Mouse (Mus musculus) thymus, adult 2 months (tissue): ENCODE results near the gene Wfdc21. TPM values are rescaled to one million over a fixed set of nuclear protein-coding genes. Genes with fewer than 3 reads are reported as not detected.

Experiments
- DNase-seq: peaks from one replicate; pipeline ENCODE4 v3.0.0; 2021
- H3K27ac ChIP-seq: fragments of 200-500 bp; 2 replicates; pipeline ENCODE4 v1.5.1; 2012; ENCODE audit warnings: low read length, control low read depth; ENCODE audit not compliant: control insufficient read depth, insufficient read depth
- H3K27me3 ChIP-seq: fragments of 200-500 bp; 2 replicates; pipeline ENCODE4 v1.6.1; 2012; ENCODE audit warnings: mild to moderate bottlenecking, low read length, moderate library complexity, mixed read lengths; ENCODE audit not compliant: control insufficient read depth, insufficient read depth
- H3K36me3 ChIP-seq: fragments of 200-500 bp; 2 replicates; pipeline ENCODE4 v1.6.1; 2012; ENCODE audit warnings: mild to moderate bottlenecking, low read length, moderate library complexity; ENCODE audit not compliant: control insufficient read depth, insufficient read depth
- H3K4me1 ChIP-seq: fragments of 200-500 bp; replicated peaks from 2 replicates; pipeline ENCODE4 v1.6.1; 2012; ENCODE audit warnings: low read length; ENCODE audit not compliant: control insufficient read depth, insufficient read depth
- H3K4me3 ChIP-seq: fragments of 200-500 bp; 2 replicates; pipeline ENCODE4 v1.5.1; 2012; ENCODE audit warnings: mild to moderate bottlenecking, low read length, control low read depth, moderate library complexity; ENCODE audit not compliant: control insufficient read depth, insufficient read depth
- CTCF ChIP-seq: fragments of 200-500 bp; IDR thresholded peaks from 2 replicates; pipeline ENCODE4 v1.5.1; 2012; ENCODE audit warnings: mild to moderate bottlenecking, control low read depth, low read length, moderate library complexity, borderline replicate concordance; ENCODE audit not compliant: control insufficient read depth, poor library complexity, insufficient read depth; ENCODE audit errors: extremely low read depth
- POLR2A ChIP-seq: fragments of 200-500 bp; IDR thresholded peaks from 2 replicates; pipeline ENCODE4 v1.6.1; 2012; ENCODE audit warnings: mild to moderate bottlenecking, low read length, control low read depth, moderate library complexity; ENCODE audit not compliant: control insufficient read depth, poor library complexity, insufficient read depth; ENCODE audit errors: extremely low read depth
- WGBS: fragments of 180-500 bp; shearing (Covaris S2); methylation state at CpG from one replicate; pipeline ENCODE4 v1.1.7; 2018; 5-methylcytosine and 5-hydroxymethylcytosine counted together
- polyA plus RNA-seq: library from polyadenylated mRNA; depleted of rRNA; stranded (reverse); fragments of >200 nt; gene quantifications from 2 replicates; pipeline ENCODE4 v1.2.3, GENCODE M21; 2012

The Wfdc21 gene
- polyA plus RNA-seq, 1 experiment = 17.0 TPM

DNA sequence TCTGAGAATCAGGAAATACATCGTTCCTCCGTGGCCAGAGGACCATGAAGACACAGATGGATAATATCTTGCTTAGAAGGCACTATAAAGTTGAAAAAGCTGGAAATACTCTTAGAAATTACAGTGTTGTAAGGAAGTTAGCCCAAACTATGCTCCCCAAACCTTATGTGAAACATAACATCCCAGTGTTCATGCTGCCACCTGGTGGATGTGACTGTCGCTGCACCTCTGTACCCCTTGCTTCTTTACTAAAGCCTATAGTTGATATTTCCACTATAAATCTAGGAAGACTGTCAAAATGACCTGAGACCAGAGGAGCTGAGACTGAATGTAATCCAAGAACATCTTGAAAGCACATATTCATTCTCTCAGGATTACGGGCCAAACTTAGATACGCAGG lies 7.5 kb upstream of the Wfdc21 start:
- Histone ChIP-seq H3K36me3 (no peaks in the 10 kb centered on the region), H3K4me3 (no peak overlapping the region), H3K27me3 (no peaks in the 10 kb centered on the region), H3K27ac (no peak overlapping the region), H3K4me1 (no peaks in the 10 kb centered on the region)
- 31% methylated on average over 5 of the region's 5 CpGs for WGBS
- TF ChIP-seq POLR2A (no peak), CTCF (no peak)
- DNase-seq = peak; percentile 75

DNA sequence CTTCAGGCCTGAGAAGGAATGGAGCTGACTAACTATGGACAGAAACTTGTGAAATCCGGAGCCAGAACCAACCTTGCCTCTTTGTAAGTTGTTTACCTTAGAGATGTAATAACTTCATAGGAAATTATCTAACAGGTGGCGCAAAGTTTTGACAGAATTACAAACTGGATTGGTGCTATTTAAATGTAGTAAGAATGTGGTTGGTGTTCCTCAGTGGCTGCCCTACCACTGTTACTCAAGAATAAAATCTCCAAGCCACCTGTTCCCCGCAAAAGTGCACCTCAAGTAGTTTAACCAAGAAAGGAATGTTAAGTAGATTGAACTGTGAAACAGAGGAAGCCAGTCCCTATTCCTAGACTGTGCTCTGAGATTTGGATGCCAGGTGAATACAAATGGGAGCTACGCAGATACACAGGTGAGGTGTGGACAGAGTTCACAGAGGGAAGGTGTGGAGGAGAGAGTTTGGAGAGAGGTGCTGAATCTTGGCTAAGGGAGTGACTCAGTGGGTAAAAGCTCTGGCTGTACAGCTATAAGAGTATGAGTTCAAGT lies 6.2 kb upstream of the Wfdc21 start:
- DNase-seq = no peak
- Histone ChIP-seq H3K4me3 (no peak overlapping the region), H3K27me3 (no peaks in the 10 kb centered on the region), H3K4me1 (no peaks in the 10 kb centered on the region), H3K27ac (no peak overlapping the region), H3K36me3 (no peaks in the 10 kb centered on the region)
- WGBS = 93% methylated on average over 4 of the region's 4 CpGs
- TF ChIP-seq CTCF (no peak), POLR2A (no peak)

DNA sequence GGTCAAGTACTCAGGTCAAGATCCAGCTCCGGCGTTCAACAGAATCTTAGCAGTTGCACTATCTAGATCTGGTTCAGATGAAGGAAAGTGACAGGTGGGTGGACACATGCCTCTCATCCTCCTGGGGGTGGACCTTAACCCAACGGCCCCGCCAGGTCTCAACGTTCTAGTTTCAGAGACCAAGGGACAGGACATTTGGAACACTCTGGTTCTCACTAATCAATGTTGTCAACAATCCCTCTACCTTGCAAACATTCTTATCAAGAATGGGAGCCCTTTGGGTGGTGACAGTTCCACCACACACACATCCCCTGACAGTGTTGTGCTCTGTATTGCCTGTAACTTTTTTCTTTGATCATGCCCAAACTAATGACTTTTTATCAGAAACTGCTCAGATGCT lies 4.9 kb upstream of the Wfdc21 start:
- no peaks in the 10 kb centered on the region for H3K36me3 ChIP-seq
- no peak overlapping the region for H3K4me3 ChIP-seq
- WGBS = 93% methylated on average over 5 of the region's 5 CpGs

DNA sequence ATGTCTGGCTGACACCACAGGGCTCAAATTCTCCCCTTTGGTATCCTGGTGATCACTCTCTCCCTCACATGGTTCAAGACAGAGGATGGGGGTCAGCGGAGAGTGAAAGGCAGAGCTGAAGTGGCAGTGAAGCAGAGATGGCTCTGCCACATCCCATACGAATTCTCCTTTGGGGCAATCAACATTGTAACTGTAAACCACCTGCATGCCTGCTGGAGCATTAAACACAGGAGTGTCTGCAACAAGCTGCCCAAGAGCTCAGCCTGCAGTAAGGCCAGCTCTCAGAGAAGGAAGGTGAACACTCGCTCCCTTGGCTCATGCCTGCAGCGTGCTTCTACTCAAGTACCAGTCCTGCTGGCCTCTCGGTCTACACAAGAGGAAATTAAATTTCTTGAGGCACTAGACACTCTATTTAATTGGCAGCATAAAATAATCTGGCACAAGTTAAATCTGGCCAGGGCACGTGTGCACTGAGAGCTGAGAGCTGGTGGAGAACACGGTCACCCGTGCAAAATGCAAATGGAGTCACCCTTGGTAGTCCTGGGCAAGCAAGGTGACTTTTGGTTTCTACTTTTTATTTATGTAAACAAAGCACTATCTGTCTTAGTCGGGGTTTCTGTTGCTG lies 3.9 kb upstream of the Wfdc21 start:
- WGBS = 89% methylated on average over 9 of the region's 9 CpGs
- Histone ChIP-seq H3K27me3 (no peaks in the 10 kb centered on the region), H3K36me3 (no peaks in the 10 kb centered on the region), H3K4me3 (no peak overlapping the region), H3K27ac (no peak overlapping the region), H3K4me1 (no peaks in the 10 kb centered on the region)
- TF ChIP-seq CTCF (no peak), POLR2A (no peak)
- no peak for DNase-seq

More for the DNA sequence above, 4.9 kb upstream of the Wfdc21 start:
- H3K4me1 ChIP-seq = no peaks in the 10 kb centered on the region
- no peak for DNase-seq
- TF ChIP-seq CTCF (no peak), POLR2A (no peak)
- H3K27me3 ChIP-seq = no peaks in the 10 kb centered on the region
- no peak overlapping the region for H3K27ac ChIP-seq

DNA sequence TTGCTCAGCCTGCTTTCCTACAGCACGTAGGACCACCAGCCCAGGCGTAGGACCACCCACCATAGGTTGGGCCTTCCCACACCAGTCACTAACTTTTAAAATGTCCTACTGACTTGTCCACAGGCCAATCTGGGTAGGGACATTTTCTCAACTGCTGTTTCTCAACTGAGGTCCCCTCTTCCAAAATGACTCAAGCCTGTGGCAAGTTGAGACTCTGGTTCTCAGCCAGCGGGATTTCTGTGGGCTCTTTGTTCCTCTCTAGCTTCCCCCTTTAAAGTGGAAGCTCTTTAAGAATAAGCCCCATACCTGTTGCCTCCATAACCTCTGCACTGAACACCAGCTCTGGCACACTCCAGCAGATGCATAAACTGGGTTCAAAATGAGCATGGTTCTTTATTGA lies 3.2 kb upstream of the Wfdc21 start:
- Histone ChIP-seq H3K27me3 (no peaks in the 10 kb centered on the region), H3K27ac (no peak overlapping the region), H3K36me3 (no peaks in the 10 kb centered on the region), H3K4me1 (no peaks in the 10 kb centered on the region), H3K4me3 (no peak overlapping the region)
- no peak for TF ChIP-seq POLR2A
- TF ChIP-seq CTCF = no peak
- 78% methylated on average over 3 of the region's 3 CpGs for WGBS
- no peak for DNase-seq

DNA sequence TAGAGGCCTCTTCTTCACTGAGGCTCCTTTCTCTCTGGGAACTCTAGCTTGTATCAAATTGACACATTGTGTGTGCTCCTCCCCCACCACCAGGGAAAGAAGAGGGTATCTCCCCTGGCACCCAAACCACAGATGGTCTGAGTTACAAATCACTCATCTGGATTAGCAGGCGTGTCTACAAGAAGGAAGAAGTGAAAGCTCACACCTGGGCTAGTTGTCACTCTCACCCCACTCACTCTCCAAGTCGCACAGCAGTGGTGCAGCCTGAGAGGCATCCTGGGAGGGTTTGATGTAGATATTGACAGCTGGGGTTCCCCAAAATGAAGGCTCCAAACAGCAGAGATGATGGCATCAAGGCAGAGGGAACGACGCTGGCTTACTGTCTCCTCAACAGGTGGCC lies 588 bp upstream of the Wfdc21 start:
- no peak for DNase-seq
- Histone ChIP-seq H3K36me3 (no peaks in the 10 kb centered on the region), H3K4me3 (no peak overlapping the region), H3K27me3 (no peaks in the 10 kb centered on the region), H3K27ac (no peak overlapping the region), H3K4me1 (no peaks in the 10 kb centered on the region)
- TF ChIP-seq POLR2A (no peak), CTCF (no peak)
- 29% methylated on average over 4 of the region's 4 CpGs for WGBS
